Mouse (Mus musculus) embryonic facial prominence, embryonic 14.5 days (tissue): Measurements from ENCODE around the gene Gm2888. TPM values are rescaled to one million over a fixed set of nuclear protein-coding genes. Genes with fewer than 3 reads are reported as not detected.
"Not testable (repeated sequence)": the region's sequence is repeated elsewhere in the genome, so short reads cannot be mapped to it uniquely, and the experiment has no call there.

Source experiments
- ATAC-seq: fragments of 200-750 bp; cut with Nextera tagmentation; 2 replicates; pipeline ENCODE4 v1.8.0; 2017; ENCODE audit warnings: low read depth, moderate number of reproducible peaks, moderate TSS enrichment
- DNase-seq: peaks from one replicate; pipeline ENCODE4 v3.0.0-alpha.2; 2015; ENCODE audit warnings: low spot score
- H3K27ac ChIP-seq: fragments of 300-500 bp; sonication (generic); replicated peaks from 2 replicates; pipeline ENCODE4 v1.5.1; 2014; ENCODE audit warnings: low read depth, mild to moderate bottlenecking, low read length, moderate library complexity
- H3K27me3 ChIP-seq: fragments of 300-500 bp; sonication (generic); replicated peaks from 2 replicates; pipeline ENCODE4 v1.6.1; 2014; ENCODE audit warnings: low read length; ENCODE audit not compliant: control insufficient read depth, insufficient read depth
- H3K36me3 ChIP-seq: fragments of 300-500 bp; sonication (generic); 2 replicates; pipeline ENCODE4 v1.6.1; 2014; ENCODE audit warnings: low read length, mixed read lengths; ENCODE audit not compliant: control insufficient read depth, insufficient read depth
- H3K4me1 ChIP-seq: fragments of 300-500 bp; sonication (generic); 2 replicates; pipeline ENCODE4 v1.6.1; 2014; ENCODE audit warnings: antibody characterized with exemption, low read length; ENCODE audit not compliant: control insufficient read depth, insufficient read depth
- H3K4me2 ChIP-seq: fragments of 300-500 bp; sonication (generic); 2 replicates; pipeline ENCODE4 v1.6.1; 2014; ENCODE audit warnings: low read depth, mild to moderate bottlenecking, low read length, moderate library complexity, mixed read lengths
- H3K4me3 ChIP-seq: fragments of 300-500 bp; sonication (generic); 2 replicates; pipeline ENCODE4 v1.5.1; 2014; ENCODE audit warnings: low read depth, mild to moderate bottlenecking, low read length
- H3K9ac ChIP-seq: fragments of 300-500 bp; sonication (generic); 2 replicates; pipeline ENCODE4 v1.6.1; 2014; ENCODE audit warnings: low read depth, mild to moderate bottlenecking, low read length, moderate library complexity, mixed read lengths
- H3K9me3 ChIP-seq: fragments of 300-500 bp; sonication (generic); 2 replicates; pipeline ENCODE4 v1.6.1; 2016; ENCODE audit warnings: low read length; ENCODE audit not compliant: control insufficient read depth
- WGBS: fragments of 180-500 bp; shearing (Covaris S2); extraction: QIAGEN DNeasy Blood & Tissue Kit; methylation state at CpG from one replicate; pipeline ENCODE4 v1.1.7; 2014; 5-methylcytosine and 5-hydroxymethylcytosine counted together
- polyA plus RNA-seq: library from polyadenylated mRNA; unstranded; fragments of >200 nt; fragmentation: Nextera tagmentation; extraction: Ambion mirVana; gene quantifications from 2 replicates; pipeline ENCODE4 v1.2.1, GENCODE M21; 2014

Gm2888 gene
- polyA plus RNA-seq: not detected in 2 replicates

DNA sequence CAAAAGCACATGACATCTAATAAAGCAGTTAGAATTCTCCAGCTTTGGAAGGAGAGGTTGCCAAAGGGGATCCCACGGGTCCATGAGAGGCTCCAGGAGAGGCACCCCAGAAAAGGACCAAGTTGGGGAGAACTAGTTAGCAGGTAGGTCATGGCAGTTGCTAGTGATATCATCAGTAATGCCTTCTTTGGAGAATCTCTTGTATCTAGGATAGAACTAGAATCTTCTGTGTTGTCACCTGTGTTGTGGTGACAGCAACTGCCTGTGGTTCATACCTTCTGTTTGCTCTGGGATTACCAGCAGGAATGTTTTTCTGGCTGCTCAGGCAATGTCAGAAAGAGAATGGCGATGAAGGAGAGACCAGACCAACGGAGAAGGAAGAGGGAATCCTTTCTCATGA is at the start of gene Gm2888:
Gene Gm2888 (plus strand): TSS at position 301 of the 400 bp plus-strand sequence.
- H3K4me1 ChIP-seq, ATAC-seq, H3K4me3 ChIP-seq, H3K36me3 ChIP-seq, H3K4me2 ChIP-seq, H3K27me3 ChIP-seq, H3K9me3 ChIP-seq, H3K27ac ChIP-seq, DNase-seq, H3K9ac ChIP-seq: not testable (repeated sequence)
- WGBS: 71% methylated on average over 2 of the region's 3 CpGs

DNA sequence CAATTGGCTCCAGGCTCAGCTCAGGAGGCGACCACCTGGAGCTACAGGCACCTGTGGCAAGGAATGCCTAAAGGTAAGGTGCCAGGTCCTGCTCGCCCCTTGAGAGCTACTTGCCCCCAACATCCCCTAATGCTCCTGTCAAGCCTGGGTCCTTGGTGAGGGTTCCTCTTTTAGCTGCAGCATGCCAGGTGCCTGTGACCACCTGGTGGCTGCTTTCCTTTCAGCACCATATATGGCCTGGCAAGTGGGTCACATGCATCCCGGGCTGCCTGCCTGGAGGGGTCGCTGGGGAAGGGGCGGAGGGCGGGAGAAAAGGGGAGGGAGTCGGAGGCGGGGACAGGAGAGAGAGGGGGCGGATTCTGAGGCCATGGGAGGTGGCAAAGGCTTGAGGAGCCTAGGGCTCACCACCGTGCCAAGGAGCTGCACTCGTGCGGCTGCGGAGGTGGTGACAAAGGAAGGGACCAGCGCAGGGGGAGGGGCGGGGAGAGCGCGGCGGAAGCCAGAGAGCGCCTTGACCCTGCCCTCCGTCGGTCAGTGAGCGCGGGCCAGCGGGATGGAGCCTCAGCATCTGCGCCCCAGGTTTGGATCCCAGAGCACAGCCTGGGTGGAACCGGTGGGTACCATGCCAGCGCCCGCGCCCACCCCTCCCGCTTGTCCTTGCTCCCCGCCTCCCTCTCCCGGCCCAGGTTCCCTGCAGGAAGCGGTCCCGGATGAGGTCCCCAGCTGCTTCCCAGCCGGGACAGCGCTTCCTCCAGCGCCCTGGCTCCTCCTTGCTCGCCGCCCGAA is 19.1 kb downstream of the Gm2888 start, which contains the start of gene Gm2897:
Gene Gm2897 (plus strand): TSS at position 559 of the 786 bp plus-strand sequence.
- H3K9ac ChIP-seq: peak within 1 kb of the TSS; percentile 54
- peak; percentile 24 for DNase-seq
- not testable (repeated sequence) for ATAC-seq, H3K27ac ChIP-seq, H3K9me3 ChIP-seq, H3K4me1 ChIP-seq, H3K36me3 ChIP-seq, H3K27me3 ChIP-seq
- H3K4me3 ChIP-seq: peak within 1 kb of the TSS; percentile 40
- peak within 1 kb of the TSS; percentile 68 for H3K4me2 ChIP-seq
- whole genome bisulfite sequencing: 46% methylated on average over 2 of the region's 40 CpGs

DNA sequence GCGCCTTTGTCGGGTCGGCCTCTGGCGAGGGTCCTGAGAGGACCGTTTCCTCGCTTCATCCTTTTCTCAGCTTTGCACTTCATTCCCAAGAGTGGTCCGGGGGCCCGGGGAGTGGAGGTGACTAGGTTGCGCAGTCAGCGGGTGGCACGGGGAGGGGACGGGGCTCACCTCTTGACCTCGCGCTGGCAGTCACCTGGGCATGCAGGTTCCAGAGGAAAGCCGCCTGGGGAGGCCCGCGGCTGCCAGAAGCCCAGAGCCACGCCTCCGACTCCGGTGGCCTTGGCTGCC is 19.7 kb downstream of the Gm2888 start:
- not testable (repeated sequence) for ATAC-seq, H3K27me3 ChIP-seq, H3K27ac ChIP-seq, H3K36me3 ChIP-seq, DNase-seq, H3K9me3 ChIP-seq, H3K4me1 ChIP-seq
- WGBS: 0% methylated on average over 8 of the region's 20 CpGs
- peak overlapping the region; percentile 54; the same call in 1 of the 2 replicates for H3K9ac ChIP-seq
- H3K4me3 ChIP-seq: peak overlapping the region; percentile 40
- H3K4me2 ChIP-seq: peak overlapping the region; percentile 68

DNA sequence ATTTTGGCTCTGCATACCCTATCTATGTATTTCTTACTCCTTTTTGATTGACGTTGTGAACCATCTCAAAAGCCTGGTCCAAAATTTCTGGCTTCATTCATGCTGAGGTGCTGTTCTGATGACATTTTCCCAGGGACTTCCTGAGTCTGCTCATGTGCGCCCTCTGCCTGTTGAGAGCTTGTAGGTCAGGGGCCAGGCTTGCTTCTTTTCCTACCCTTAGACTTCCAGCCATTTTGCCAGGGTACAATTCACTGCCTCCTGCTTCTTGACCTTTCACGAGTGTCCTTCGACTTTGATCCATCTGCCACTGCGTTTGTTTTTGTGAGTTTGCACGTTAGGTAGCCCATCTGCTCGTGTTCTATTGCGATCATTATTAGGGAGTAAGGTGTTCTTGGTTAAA is 20.3 kb downstream of the Gm2888 start:
- not testable (repeated sequence) for H3K4me2 ChIP-seq

More for the DNA sequence above, 20.3 kb downstream of the Gm2888 start:
- H3K9ac ChIP-seq, ATAC-seq, H3K4me1 ChIP-seq, H3K4me3 ChIP-seq, H3K9me3 ChIP-seq, H3K36me3 ChIP-seq, H3K27ac ChIP-seq, DNase-seq, H3K27me3 ChIP-seq: not testable (repeated sequence)
- 1% methylated on average over 5 of the region's 8 CpGs for WGBS

Other genes starting within 250 kb of the Gm2888 start
- gene Gm2897, start 19.3 kb downstream of the Gm2888 start, polyA plus RNA-seq: 1.6 and 1.7 TPM in 2 replicates
- gene Gm10340, start 104.0 kb downstream of the Gm2888 start, polyA plus RNA-seq: not detected in 2 replicates
- not detected in 2 replicates for gene Gm5795, start 158.3 kb downstream of the Gm2888 start, polyA plus RNA-seq
- gene D830030K20Rik, start 178.5 kb downstream of the Gm2888 start, polyA plus RNA-seq: 2.6 and 3.4 TPM in 2 replicates